Mouse (Mus musculus) C2C12 (cell line): ENCODE results near the gene Gm9913.

ENCODE experiments used
- CTCF ChIP-seq: IDR thresholded peaks from one replicate; pipeline ENCODE4 v1.5.1; 2011; ENCODE audit not compliant: control insufficient read depth, insufficient read depth, insufficient read length
- MAX ChIP-seq: IDR thresholded peaks from one replicate; pipeline ENCODE4 v1.6.1; 2011; ENCODE audit warnings: mild to moderate bottlenecking, control low read depth

DNA sequence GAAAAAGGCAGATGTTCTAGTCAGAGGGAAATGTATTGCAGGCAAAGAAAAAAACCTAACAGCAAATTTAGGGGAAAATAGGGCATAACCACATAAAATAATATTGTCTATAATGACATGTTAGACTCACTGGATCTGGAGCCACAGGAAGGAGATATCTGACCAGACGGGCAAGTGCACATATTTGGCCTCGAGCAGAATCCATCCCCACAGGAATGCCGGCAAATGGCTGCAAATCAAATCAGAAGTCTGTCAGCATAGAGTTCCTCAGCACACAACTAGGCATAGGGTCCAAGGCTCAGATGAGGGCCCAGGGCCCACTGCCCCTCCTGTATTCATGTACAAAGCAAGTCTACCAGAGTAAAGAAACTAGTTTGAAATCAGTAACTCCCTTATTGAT is 27.5 kb upstream of the Gm9913 start:
- TF ChIP-seq CTCF (no peak), MAX (no peak)
